Mouse (Mus musculus): ENCODE measurements around the gene Lrrc75a. TPM values are rescaled to one million over a fixed set of nuclear protein-coding genes. Genes with fewer than 3 reads are reported as not detected.

The Lrrc75a gene
- polyA plus RNA-seq, 1 experiment from 2014 or later = 12.1 TPM

- whole genome bisulfite sequencing = under 1% methylated on average over 58 of the region's 58 CpGs
- Histone ChIP-seq H3K4me1 (peaks cover 44% of the 10 kb centered on the region), H3K36me3 (replicated peaks) (peaks cover 26% of the 10 kb centered on the region)
These were observed 45.6 kb downstream of the Lrrc75a start for GRCm38 (mm10) chr11:62602619-62603311.

GRCm38 (mm10) chr11:62601732-62602618 lies 46.3 kb downstream of the Lrrc75a start:
- WGBS = 12% methylated on average over 17 of the region's 17 CpGs
- Histone ChIP-seq H3K4me2 (peak overlapping the region; percentile 87), H3K4me3 (peak overlapping the region; percentile 78), H3K4me1 (peaks cover 40% of the 10 kb centered on the region), H3K9me3 (no peaks in the 10 kb centered on the region), H3K27ac (peak overlapping the region; percentile 94), H3K27me3 (replicated peaks) (no peaks in the 10 kb centered on the region), H3K9ac (peak overlapping the region; percentile 53), H3K36me3 (replicated peaks) (peaks cover 19% of the 10 kb centered on the region)
- ATAC-seq (replicated peaks) = peak; percentile 3; the same call in 1 of the 2 replicates

More at GRCm38 (mm10) chr11:62602619-62603311, 45.6 kb downstream of the Lrrc75a start:
- no peaks in the 10 kb centered on the region for H3K9me3 ChIP-seq
- no peaks in the 10 kb centered on the region for H3K27me3 ChIP-seq (replicated peaks)
- peak overlapping the region; percentile 94 for H3K27ac ChIP-seq
- ATAC-seq (replicated peaks) = peak; percentile 95
- peak overlapping the region; percentile 87 for H3K4me2 ChIP-seq
- H3K9ac ChIP-seq = peak overlapping the region; percentile 97
- peak overlapping the region; percentile 78 for H3K4me3 ChIP-seq

- no peak for ATAC-seq (replicated peaks)
- no peak overlapping the region for H3K27ac ChIP-seq
- H3K36me3 ChIP-seq (replicated peaks) = peaks cover 8% of the 10 kb centered on the region; the same call in 1 of the 2 replicates
- 86% methylated on average over 4 of the region's 4 CpGs for WGBS
- no peak overlapping the region for H3K9ac ChIP-seq
- peaks cover 8% of the 10 kb centered on the region for H3K4me1 ChIP-seq
- no peak overlapping the region for H3K4me3 ChIP-seq
- H3K9me3 ChIP-seq = no peaks in the 10 kb centered on the region
- H3K27me3 ChIP-seq (replicated peaks) = no peaks in the 10 kb centered on the region
- no peak overlapping the region for H3K4me2 ChIP-seq
These were observed 49.8 kb downstream of the Lrrc75a start for GRCm38 (mm10) chr11:62598571-62598970.

- no peak for ATAC-seq (replicated peaks)
- no peak overlapping the region for H3K4me3 ChIP-seq
- H3K27ac ChIP-seq = no peak overlapping the region
These were observed 56.3 kb downstream of the Lrrc75a start for GRCm38 (mm10) chr11:62591904-62592575.

GRCm38 (mm10) chr11:62591026-62591425 lies 57.3 kb downstream of the Lrrc75a start:
- Histone ChIP-seq H3K4me3 (no peak overlapping the region), H3K9ac (no peak overlapping the region), H3K4me2 (no peak overlapping the region), H3K27me3 (replicated peaks) (no peaks in the 10 kb centered on the region), H3K4me1 (no peaks in the 10 kb centered on the region), H3K36me3 (replicated peaks) (peaks cover 19% of the 10 kb centered on the region), H3K9me3 (no peaks in the 10 kb centered on the region), H3K27ac (no peak overlapping the region)
- ATAC-seq (replicated peaks) = no peak
- WGBS = 86% methylated on average over 2 of the region's 2 CpGs

More at GRCm38 (mm10) chr11:62591904-62592575, 56.3 kb downstream of the Lrrc75a start:
- no peaks in the 10 kb centered on the region for H3K4me1 ChIP-seq
- H3K27me3 ChIP-seq (replicated peaks) = no peaks in the 10 kb centered on the region
- H3K9me3 ChIP-seq = no peaks in the 10 kb centered on the region
- H3K4me2 ChIP-seq = no peak overlapping the region
- no peak overlapping the region for H3K9ac ChIP-seq
- 86% methylated on average over 8 of the region's 8 CpGs for WGBS
- H3K36me3 ChIP-seq (replicated peaks) = peaks cover 19% of the 10 kb centered on the region

GRCm38 (mm10) chr11:62589391-62589790 lies 58.9 kb downstream of the Lrrc75a start:
- no peaks in the 10 kb centered on the region for H3K4me1 ChIP-seq
- H3K9ac ChIP-seq = no peak overlapping the region
- H3K27me3 ChIP-seq (replicated peaks) = no peaks in the 10 kb centered on the region
- no peak for ATAC-seq (replicated peaks)
- 78% methylated on average over 10 of the region's 10 CpGs for WGBS
- H3K36me3 ChIP-seq (replicated peaks) = peaks cover 11% of the 10 kb centered on the region
- H3K27ac ChIP-seq = no peak overlapping the region
- no peak overlapping the region for H3K4me2 ChIP-seq
- H3K9me3 ChIP-seq = no peaks in the 10 kb centered on the region
- H3K4me3 ChIP-seq = no peak overlapping the region

- no peak for ATAC-seq (replicated peaks)
- whole genome bisulfite sequencing = 89% methylated on average over 5 of the region's 5 CpGs
These were observed 61.3 kb downstream of the Lrrc75a start for GRCm38 (mm10) chr11:62587034-62587433.

GRCm38 (mm10) chr11:62584671-62585206 lies 63.6 kb downstream of the Lrrc75a start:
- Histone ChIP-seq H3K4me3 (no peak overlapping the region), H3K4me1 (no peaks in the 10 kb centered on the region), H3K27ac (no peak overlapping the region), H3K36me3 (replicated peaks) (peaks cover 9% of the 10 kb centered on the region), H3K4me2 (no peak overlapping the region), H3K27me3 (replicated peaks) (no peaks in the 10 kb centered on the region), H3K9ac (no peak overlapping the region), H3K9me3 (no peaks in the 10 kb centered on the region)
- 84% methylated on average over 9 of the region's 9 CpGs for WGBS
- no peak for ATAC-seq (replicated peaks)

More at GRCm38 (mm10) chr11:62587034-62587433, 61.3 kb downstream of the Lrrc75a start:
- no peaks in the 10 kb centered on the region for H3K9me3 ChIP-seq
- no peak overlapping the region for H3K4me2 ChIP-seq
- no peaks in the 10 kb centered on the region for H3K27me3 ChIP-seq (replicated peaks)
- peaks cover 11% of the 10 kb centered on the region for H3K36me3 ChIP-seq (replicated peaks)
- no peak overlapping the region for H3K9ac ChIP-seq
- H3K4me3 ChIP-seq = no peak overlapping the region
- no peak overlapping the region for H3K27ac ChIP-seq
- H3K4me1 ChIP-seq = no peaks in the 10 kb centered on the region

GRCm38 (mm10) chr11:62583031-62583430 lies 65.3 kb downstream of the Lrrc75a start:
- Histone ChIP-seq H3K4me3 (no peak overlapping the region), H3K27me3 (replicated peaks) (no peaks in the 10 kb centered on the region), H3K9ac (no peak overlapping the region), H3K4me2 (no peak overlapping the region), H3K4me1 (no peaks in the 10 kb centered on the region), H3K9me3 (no peaks in the 10 kb centered on the region), H3K27ac (no peak overlapping the region), H3K36me3 (replicated peaks) (peaks cover 5% of the 10 kb centered on the region; the same call in 1 of the 2 replicates)
- no peak for ATAC-seq (replicated peaks)
- 51% methylated on average over 6 of the region's 6 CpGs for WGBS

- WGBS = 68% methylated on average over 16 of the region's 16 CpGs
- 0 out of 2 replicates have a peak, but pooled peaks have one; percentile 5 for ATAC-seq (replicated peaks)
- H3K27ac ChIP-seq = peak overlapping the region; percentile 80
These were observed 71.7 kb downstream of the Lrrc75a start for GRCm38 (mm10) chr11:62576530-62577152.

GRCm38 (mm10) chr11:62575659-62576438 lies 72.5 kb downstream of the Lrrc75a start:
- WGBS = 3% methylated on average over 27 of the region's 27 CpGs
- peak overlapping the region; percentile 86 for H3K4me2 ChIP-seq
- ATAC-seq (replicated peaks) = peak; percentile 76
- H3K4me3 ChIP-seq = peak overlapping the region; percentile 47
- peaks cover 14% of the 10 kb centered on the region for H3K4me1 ChIP-seq
- H3K27ac ChIP-seq = peak overlapping the region; percentile 80
- H3K27me3 ChIP-seq (replicated peaks) = no peaks in the 10 kb centered on the region
- H3K9me3 ChIP-seq = no peaks in the 10 kb centered on the region
- peak overlapping the region; percentile 51 for H3K9ac ChIP-seq
- no peaks in the 10 kb centered on the region for H3K36me3 ChIP-seq (replicated peaks)

More at GRCm38 (mm10) chr11:62576530-62577152, 71.7 kb downstream of the Lrrc75a start:
- no peaks in the 10 kb centered on the region for H3K27me3 ChIP-seq (replicated peaks)
- H3K9ac ChIP-seq = peak overlapping the region; percentile 51
- peak overlapping the region; percentile 86 for H3K4me2 ChIP-seq
- peak overlapping the region; percentile 47 for H3K4me3 ChIP-seq
- no peaks in the 10 kb centered on the region for H3K9me3 ChIP-seq
- H3K4me1 ChIP-seq = peaks cover 14% of the 10 kb centered on the region
- H3K36me3 ChIP-seq (replicated peaks) = no peaks in the 10 kb centered on the region

Measured in midbrain, embryonic 15.5 days (tissue).